Mouse (Mus musculus) lung, postnatal 25 days (tissue): Measurements from ENCODE around the gene Ahnak.
A peak's percentile ranks its signal among the peaks of the same experiment; 100 is the strongest.
"Not testable (repeated sequence)": the region's sequence is repeated elsewhere in the genome, so short reads cannot be mapped to it uniquely, and the experiment has no call there.

ENCODE experiments used
- DNase-seq: peaks from one replicate; pipeline ENCODE4 v3.0.0; 2022; ENCODE audit warnings: low spot score

Ahnak gene

GRCm38 (mm10) chr19:9097441-9097840, 108.4 kb downstream of the Ahnak start:
- no peak for DNase-seq

- DNase-seq, result no peak
Measured at GRCm38 (mm10) chr19:9099751-9100150, 110.7 kb downstream of the Ahnak start.

GRCm38 (mm10) chr19:9100297-9101061, 111.4 kb downstream of the Ahnak start:
- no peak for DNase-seq

- no peak for DNase-seq
Measured at GRCm38 (mm10) chr19:9101062-9101457, 112.0 kb downstream of the Ahnak start.

- no peak for DNase-seq
Measured at GRCm38 (mm10) chr19:9103986-9104385, 114.9 kb downstream of the Ahnak start.

GRCm38 (mm10) chr19:9105101-9105685, 116.1 kb downstream of the Ahnak start:
- no peak for DNase-seq

- no peak for DNase-seq
Measured at GRCm38 (mm10) chr19:9106096-9106495, 117.0 kb downstream of the Ahnak start.

GRCm38 (mm10) chr19:9106751-9107378, 117.8 kb downstream of the Ahnak start:
- no peak for DNase-seq

- DNase-seq, result peak; percentile 75
Measured at GRCm38 (mm10) chr19:9107379-9107755, 118.3 kb downstream of the Ahnak start.

GRCm38 (mm10) chr19:9108536-9108935, 119.5 kb downstream of the Ahnak start:
- DNase-seq, result no peak

GRCm38 (mm10) chr19:9110182-9110869, 121.2 kb downstream of the Ahnak start:
- peak; percentile 82 for DNase-seq

- DNase-seq, result no peak
Measured at GRCm38 (mm10) chr19:9112043-9112442, 123.0 kb downstream of the Ahnak start.

- no peak for DNase-seq
Measured at GRCm38 (mm10) chr19:9116268-9116667, 127.2 kb downstream of the Ahnak start.

GRCm38 (mm10) chr19:9117275-9117674, 128.2 kb downstream of the Ahnak start:
- no peak for DNase-seq

- no peak for DNase-seq
Measured at GRCm38 (mm10) chr19:9119655-9120425, 130.8 kb downstream of the Ahnak start.

GRCm38 (mm10) chr19:9122390-9122789, 133.3 kb downstream of the Ahnak start:
- DNase-seq, result no peak

GRCm38 (mm10) chr19:9123986-9124385, 134.9 kb downstream of the Ahnak start:
- not testable (repeated sequence) for DNase-seq
